In genomic region chr9:78601046-78601730, GRCm38 (mm10) we compare ENCODE assay signal across 8 mouse cellular contexts. TPM values are rescaled to one million over a fixed set of nuclear protein-coding genes. Genes with fewer than 3 reads are reported as not detected.
A peak's percentile ranks its signal among the peaks of the same experiment; 100 is the strongest.
DNase-seq lines count a peak whose midpoint lies in the region; ATAC-seq lines count a peak whose summit lies in the region.

No protein-coding gene starts in this region.

- H3K27me3 ChIP-seq in midbrain, embryonic 13.5 days, result no peaks in the 10 kb centered on the region
- H3K27me3 ChIP-seq in midbrain, embryonic 16.5 days (ENCODE audit: control insufficient read depth, insufficient read depth, low read depth, low read length), result no peaks in the 10 kb centered on the region
- H3K27me3 ChIP-seq in hindbrain, embryonic 14.5 days (ENCODE audit: control insufficient read depth, insufficient read depth, low read length), result no peaks in the 10 kb centered on the region

- 54% methylated on average over 4 of the region's 4 CpGs for WGBS in midbrain, embryonic 13.5 days
- 48% methylated on average over 4 of the region's 4 CpGs for WGBS in midbrain, embryonic 16.5 days
- WGBS in hindbrain, embryonic 14.5 days, result 65% methylated on average over 4 of the region's 4 CpGs

- DNase-seq in heart, postnatal 14 days, result peak; percentile 30 to 55
- DNase-seq in heart, postnatal 25 days (ENCODE audit: low spot score), result no peak
- peak; percentile 87 for DNase-seq in ZHBTc4 (ENCODE audit: low read depth, low spot score)
- no peak for DNase-seq in T-cell, adult 2 months (ENCODE audit: low spot score)
- no peak for DNase-seq in hindbrain, embryonic 14.5 days (ENCODE audit: low spot score)

- H3K27ac ChIP-seq in midbrain, embryonic 13.5 days, result no peak overlapping the region
- no peak overlapping the region for H3K27ac ChIP-seq in midbrain, embryonic 16.5 days (ENCODE audit: low read length)
- H3K27ac ChIP-seq in hindbrain, embryonic 14.5 days, result no peak overlapping the region

- peak; percentile 34; the same call in 1 of the 2 replicates for ATAC-seq in midbrain, embryonic 13.5 days
- no peak for ATAC-seq in midbrain, embryonic 16.5 days
- 0 out of 2 replicates have a peak, but pooled peaks have one; percentile 39 for ATAC-seq in megakaryocyte progenitor cell, adult 5-6 weeks (replicated peaks; ENCODE audit: poor library complexity)
- ATAC-seq in hindbrain, embryonic 14.5 days (ENCODE audit: low FRiP score), result no peak; the same call in 1 of the 2 replicates

- no peaks in the 10 kb centered on the region for H3K36me3 ChIP-seq in midbrain, embryonic 13.5 days
- H3K36me3 ChIP-seq in midbrain, embryonic 16.5 days (ENCODE audit: control insufficient read depth, insufficient read depth, low read length), result no peaks in the 10 kb centered on the region
- H3K36me3 ChIP-seq in hindbrain, embryonic 14.5 days (replicated peaks; ENCODE audit: control insufficient read depth, insufficient read depth), result no peaks in the 10 kb centered on the region

- intact Hi-C loops in heart, postnatal 14 days (cut with DNase I), result loop anchor here (1.0 kb wide), 1 partner anchor 29 kb away; no protein-coding TSS in a partner anchor
- intact Hi-C loops in heart, postnatal 25 days (cut with DNase I), result loop anchor here (1.0 kb wide), 1 partner anchor 29 kb away; no protein-coding TSS in a partner anchor

- no peaks in the 10 kb centered on the region for H3K9me3 ChIP-seq in midbrain, embryonic 13.5 days
- H3K9me3 ChIP-seq in midbrain, embryonic 16.5 days (replicated peaks; ENCODE audit: control insufficient read depth, low read length, poor library complexity, severe bottlenecking), result no peaks in the 10 kb centered on the region
- H3K9me3 ChIP-seq in hindbrain, embryonic 14.5 days (ENCODE audit: control insufficient read depth, low read length), result no peaks in the 10 kb centered on the region

- H3K4me1 ChIP-seq in midbrain, embryonic 13.5 days (replicated peaks), result no peaks in the 10 kb centered on the region
- H3K4me1 ChIP-seq in midbrain, embryonic 16.5 days (ENCODE audit: control insufficient read depth, insufficient read depth, low read length), result no peaks in the 10 kb centered on the region
- H3K4me1 ChIP-seq in hindbrain, embryonic 14.5 days (replicated peaks; ENCODE audit: control insufficient read depth, insufficient read depth, low read length), result no peaks in the 10 kb centered on the region

- no peak overlapping the region for H3K4me2 ChIP-seq in midbrain, embryonic 13.5 days (replicated peaks)
- no peak overlapping the region for H3K4me2 ChIP-seq in midbrain, embryonic 16.5 days (ENCODE audit: low read length)
- H3K4me2 ChIP-seq in hindbrain, embryonic 14.5 days (replicated peaks), result no peak overlapping the region

- no peak overlapping the region for H3K4me3 ChIP-seq in midbrain, embryonic 13.5 days (replicated peaks)
- no peak overlapping the region for H3K4me3 ChIP-seq in midbrain, embryonic 16.5 days (ENCODE audit: low read depth, low read length)
- no peak overlapping the region for H3K4me3 ChIP-seq in hindbrain, embryonic 14.5 days (replicated peaks; ENCODE audit: low read length)

- H3K9ac ChIP-seq in midbrain, embryonic 13.5 days (replicated peaks), result no peak overlapping the region
- no peak overlapping the region for H3K9ac ChIP-seq in midbrain, embryonic 16.5 days (ENCODE audit: low read depth, low read length)
- no peak overlapping the region for H3K9ac ChIP-seq in hindbrain, embryonic 14.5 days

RNA-seq across cellular contexts. Expression of gene Slc17a5, which starts 13.3 kb away (rescaled TPM):
- 1 to 10 TPM; 5.7 to 6.9 TPM for total RNA-seq in heart, postnatal 14 days (2021)
- 1 to 10 TPM; 5.2 to 6.0 TPM for total RNA-seq in heart, postnatal 25 days (2021)
- 16.3 and 17.2 TPM in 2 replicates for polyA plus RNA-seq in midbrain, embryonic 13.5 days (2015; fragmentation: Nextera tagmentation; extraction: Ambion mirVana)
- 15.9 and 18.5 TPM in 2 replicates for polyA plus RNA-seq in midbrain, embryonic 16.5 days (2015; fragmentation: Nextera tagmentation; extraction: Ambion mirVana)
- 9.7 and 10.0 TPM in 2 replicates for total RNA-seq in megakaryocyte progenitor cell, adult 5-6 weeks (2015)
- total RNA-seq in megakaryocyte progenitor cell, adult 5-6 weeks (2017), result 6.6 and 7.0 TPM in 2 replicates
- polyA plus RNA-seq in hindbrain, embryonic 14.5 days (2014; fragmentation: Nextera tagmentation; extraction: Ambion mirVana), result 15.5 and 16.7 TPM in 2 replicates

RNA-seq across cellular contexts. Expression of gene Cd109, which starts 14.2 kb away (rescaled TPM):
- total RNA-seq in heart, postnatal 14 days (2021), result 1 to 10 TPM; 7.0 to 7.1 TPM
- 1 to 10 TPM; 1.3 to 1.8 TPM for total RNA-seq in heart, postnatal 25 days (2021)
- polyA plus RNA-seq in midbrain, embryonic 13.5 days (2015; fragmentation: Nextera tagmentation; extraction: Ambion mirVana), result 1.4 and 1.5 TPM in 2 replicates
- 0.97 and 1.0 TPM in 2 replicates for polyA plus RNA-seq in midbrain, embryonic 16.5 days (2015; fragmentation: Nextera tagmentation; extraction: Ambion mirVana)
- 0.05 and 0.17 TPM in 2 replicates for total RNA-seq in megakaryocyte progenitor cell, adult 5-6 weeks (2015)
- not detected in 2 replicates for total RNA-seq in megakaryocyte progenitor cell, adult 5-6 weeks (2017)
- 2.1 and 2.2 TPM in 2 replicates for polyA plus RNA-seq in hindbrain, embryonic 14.5 days (2014; fragmentation: Nextera tagmentation; extraction: Ambion mirVana)

Comparison
In these comparisons a context has a peak if more than half of its experiments do, and no peak if none do; other contexts are left out.
1. DNase-seq: peak in heart, postnatal 14 days (2 of 2) and ZHBTc4 (single experiment); none in heart, postnatal 25 days (single experiment), T-cell, adult 2 months (single experiment) and hindbrain, embryonic 14.5 days (single experiment).
2. ATAC-seq: peak in midbrain, embryonic 13.5 days (single experiment) and megakaryocyte progenitor cell, adult 5-6 weeks (single experiment); none in midbrain, embryonic 16.5 days (single experiment) and hindbrain, embryonic 14.5 days (single experiment).